Mouse (Mus musculus): ENCODE data around the gene Olfr917. TPM values are rescaled to one million over a fixed set of nuclear protein-coding genes. Genes with fewer than 3 reads are reported as not detected.

Gene Olfr917
- not detected in 2 replicates for polyA plus RNA-seq (2012; ENCODE audit: insufficient read depth, insufficient read length, missing spikeins)

DNA sequence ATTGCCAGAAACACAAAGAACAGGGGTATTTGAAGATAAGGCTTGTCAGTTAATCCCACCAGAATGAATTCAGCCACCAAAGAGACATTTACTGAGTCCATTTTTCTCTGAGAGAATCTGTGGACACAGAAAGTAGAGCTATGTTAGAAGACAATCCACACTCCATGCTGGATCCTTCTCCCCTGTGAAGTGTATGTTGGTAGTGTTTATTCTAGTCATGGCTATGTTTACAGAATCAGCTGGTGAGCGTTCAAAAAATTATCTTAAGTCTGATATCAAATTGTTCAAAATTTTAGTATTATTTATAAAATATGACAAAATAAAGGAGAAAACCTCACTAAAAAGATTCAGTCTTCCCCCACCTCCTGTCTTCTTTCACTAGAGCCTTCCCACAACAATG lies at the start of gene Olfr917:
Gene Olfr917, minus strand, starts transcription at position 101 of the 400 bp plus-strand sequence.
- H3K27ac ChIP-seq (ENCODE audit: insufficient read depth, low read depth, low read length), result no peak within 1 kb of the TSS
- no peaks in the 10 kb centered on the region for H3K4me1 ChIP-seq (ENCODE audit: control insufficient read depth, insufficient read depth, low read length)
- no peak within 1 kb of the TSS for H3K4me3 ChIP-seq (ENCODE audit: insufficient read depth, low read length)
- TF ChIP-seq POLR2A (IDR thresholded peaks at IDR 0.05; ENCODE audit: borderline replicate concordance, low read depth, low read length) (no peak), CTCF (IDR thresholded peaks at IDR 0.05; ENCODE audit: low read depth, low read length) (no peak)

DNA sequence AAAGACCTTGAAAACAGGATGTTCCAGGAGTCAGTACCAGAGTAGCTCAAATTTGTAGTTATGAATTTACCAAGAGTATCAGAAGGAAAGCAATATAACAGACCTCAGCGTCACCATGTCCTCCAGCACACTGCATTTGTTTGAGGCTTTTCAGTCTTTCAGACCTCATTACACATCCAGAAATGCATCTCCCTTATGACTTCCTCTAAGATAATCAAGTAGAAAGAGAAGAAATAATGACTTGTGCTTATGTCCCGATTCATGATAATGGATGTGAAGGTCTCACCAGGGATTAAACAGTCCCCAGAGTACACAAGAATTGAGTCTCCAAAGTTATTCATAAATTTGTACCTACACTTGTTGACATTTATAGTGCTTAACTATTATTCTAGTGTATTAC lies 8.9 kb upstream of the Olfr917 start, which contains the start of gene Olfr918:
Gene Olfr918, minus strand, starts transcription at position 101 of the 400 bp plus-strand sequence.
- Histone ChIP-seq H3K27ac (ENCODE audit: insufficient read depth, low read depth, low read length) (no peak within 1 kb of the TSS), H3K4me1 (ENCODE audit: control insufficient read depth, insufficient read depth, low read length) (0 out of 2 replicates have a peak, but pooled peaks cover 2% of the 10 kb centered on the region), H3K4me3 (ENCODE audit: insufficient read depth, low read length) (no peak within 1 kb of the TSS)
- no peak for TF ChIP-seq CTCF (IDR thresholded peaks at IDR 0.05; ENCODE audit: low read depth, low read length)
- TF ChIP-seq POLR2A (IDR thresholded peaks at IDR 0.05; ENCODE audit: borderline replicate concordance, low read depth, low read length), result no peak

DNA sequence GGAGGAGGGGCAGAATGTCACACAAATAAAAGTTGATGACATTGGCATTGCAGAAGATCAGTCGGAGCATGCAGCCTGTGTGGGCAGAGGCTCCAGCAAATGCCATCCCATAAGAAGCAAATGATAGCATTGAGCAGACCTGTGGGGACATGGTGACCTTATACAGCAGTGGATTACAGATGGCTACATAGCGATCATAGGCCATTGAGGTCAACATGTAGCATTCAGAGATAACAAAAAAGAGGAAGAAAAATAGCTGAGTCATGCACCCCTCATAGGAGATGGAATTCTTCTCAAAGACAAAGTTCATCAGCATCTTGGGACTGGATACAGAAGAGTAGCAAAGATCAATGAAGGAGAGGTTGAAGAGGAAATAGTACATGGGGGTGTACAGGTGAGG lies 7.2 kb upstream of the Olfr917 start:
- H3K27ac ChIP-seq (ENCODE audit: insufficient read depth, low read depth, low read length), result no peak overlapping the region
- H3K4me1 ChIP-seq (ENCODE audit: control insufficient read depth, insufficient read depth, low read length), result 0 out of 2 replicates have a peak, but pooled peaks cover 2% of the 10 kb centered on the region
- TF ChIP-seq CTCF (IDR thresholded peaks at IDR 0.05; ENCODE audit: low read depth, low read length) (no peak), POLR2A (IDR thresholded peaks at IDR 0.05; ENCODE audit: borderline replicate concordance, low read depth, low read length) (no peak)
- no peak overlapping the region for H3K4me3 ChIP-seq (ENCODE audit: insufficient read depth, low read length)

GRCm38 (mm10) chr9:38659775-38660174 lies 5.9 kb downstream of the Olfr917 start, which contains the start of gene Olfr916:
Olfr916 (minus strand) TSS chr9:38659875.
- Histone ChIP-seq H3K4me1 (ENCODE audit: control insufficient read depth, insufficient read depth, low read length) (no peaks in the 10 kb centered on the region), H3K27ac (ENCODE audit: insufficient read depth, low read depth, low read length) (no peak within 1 kb of the TSS), H3K4me3 (ENCODE audit: insufficient read depth, low read length) (no peak within 1 kb of the TSS)
- TF ChIP-seq POLR2A (IDR thresholded peaks at IDR 0.05; ENCODE audit: borderline replicate concordance, low read depth, low read length) (no peak), CTCF (IDR thresholded peaks at IDR 0.05; ENCODE audit: low read depth, low read length) (no peak)

- no peak for TF ChIP-seq POLR2A (IDR thresholded peaks at IDR 0.05; ENCODE audit: borderline replicate concordance, low read depth, low read length)
- TF ChIP-seq CTCF (IDR thresholded peaks at IDR 0.05; ENCODE audit: low read depth, low read length), result no peak
- no peak overlapping the region for H3K4me3 ChIP-seq (ENCODE audit: insufficient read depth, low read length)
- no peaks in the 10 kb centered on the region for H3K4me1 ChIP-seq (ENCODE audit: control insufficient read depth, insufficient read depth, low read length)
- no peak overlapping the region for H3K27ac ChIP-seq (ENCODE audit: insufficient read depth, low read depth, low read length)
Observed at GRCm38 (mm10) chr9:38632406-38632805, 33.2 kb downstream of the Olfr917 start.

Other genes starting within 250 kb of the Olfr917 start
- gene Olfr901, start 236.4 kb downstream of the Olfr917 start, polyA plus RNA-seq (2012; ENCODE audit: insufficient read depth, insufficient read length, missing spikeins), result not detected in 2 replicates
- not detected in 2 replicates for gene Olfr902, start 218.2 kb downstream of the Olfr917 start, polyA plus RNA-seq (2012; ENCODE audit: insufficient read depth, insufficient read length, missing spikeins)
- gene Olfr904, start 202.7 kb downstream of the Olfr917 start, polyA plus RNA-seq (2012; ENCODE audit: insufficient read depth, insufficient read length, missing spikeins), result not detected in 2 replicates
- gene Olfr905, start 194.7 kb downstream of the Olfr917 start, polyA plus RNA-seq (2012; ENCODE audit: insufficient read depth, insufficient read length, missing spikeins), result 0.16 and 0.41 TPM in 2 replicates
- not detected in 2 replicates for gene Olfr906, start 178.8 kb downstream of the Olfr917 start, polyA plus RNA-seq (2012; ENCODE audit: insufficient read depth, insufficient read length, missing spikeins)
- gene Olfr907, start 170.0 kb downstream of the Olfr917 start, polyA plus RNA-seq (2012; ENCODE audit: insufficient read depth, insufficient read length, missing spikeins), result not detected in 2 replicates
- not detected in 2 replicates for gene Olfr911-ps1, start 144.3 kb downstream of the Olfr917 start, polyA plus RNA-seq (2012; ENCODE audit: insufficient read depth, insufficient read length, missing spikeins)
- not detected in 2 replicates for gene Olfr910, start 128.0 kb downstream of the Olfr917 start, polyA plus RNA-seq (2012; ENCODE audit: insufficient read depth, insufficient read length, missing spikeins)
- 0.15 TPM in 2 replicates for gene Olfr912, start 85.7 kb downstream of the Olfr917 start, polyA plus RNA-seq (2012; ENCODE audit: insufficient read depth, insufficient read length, missing spikeins)
- not detected in 2 replicates for gene Olfr913, start 73.1 kb downstream of the Olfr917 start, polyA plus RNA-seq (2012; ENCODE audit: insufficient read depth, insufficient read length, missing spikeins)
- gene Olfr914, start 60.7 kb downstream of the Olfr917 start, polyA plus RNA-seq (2012; ENCODE audit: insufficient read depth, insufficient read length, missing spikeins), result not detected in 2 replicates
- gene Olfr916, start 6.0 kb downstream of the Olfr917 start, polyA plus RNA-seq (2012; ENCODE audit: insufficient read depth, insufficient read length, missing spikeins), result not detected in 2 replicates
- gene Olfr918, start 8.8 kb upstream of the Olfr917 start, polyA plus RNA-seq (2012; ENCODE audit: insufficient read depth, insufficient read length, missing spikeins), result not detected in 2 replicates
- not detected in 2 replicates for gene Olfr919, start 37.8 kb upstream of the Olfr917 start, polyA plus RNA-seq (2012; ENCODE audit: insufficient read depth, insufficient read length, missing spikeins)
- gene Vwa5a, start 52.4 kb upstream of the Olfr917 start, polyA plus RNA-seq (2012; ENCODE audit: insufficient read depth, insufficient read length, missing spikeins), result 211 and 230 TPM in 2 replicates
- 1.5 and 2.6 TPM in 2 replicates for gene Olfr920, start 86.5 kb upstream of the Olfr917 start, polyA plus RNA-seq (2012; ENCODE audit: insufficient read depth, insufficient read length, missing spikeins)
- not detected in 2 replicates for gene Olfr921, start 107.2 kb upstream of the Olfr917 start, polyA plus RNA-seq (2012; ENCODE audit: insufficient read depth, insufficient read length, missing spikeins)
- not detected in 2 replicates for gene Olfr922, start 148.8 kb upstream of the Olfr917 start, polyA plus RNA-seq (2012; ENCODE audit: insufficient read depth, insufficient read length, missing spikeins)
- gene Olfr923, start 160.7 kb upstream of the Olfr917 start, polyA plus RNA-seq (2012; ENCODE audit: insufficient read depth, insufficient read length, missing spikeins), result not detected in 2 replicates
- not detected in 2 replicates for gene Olfr924, start 178.6 kb upstream of the Olfr917 start, polyA plus RNA-seq (2012; ENCODE audit: insufficient read depth, insufficient read length, missing spikeins)
- gene Olfr26, start 189.2 kb upstream of the Olfr917 start, polyA plus RNA-seq (2012; ENCODE audit: insufficient read depth, insufficient read length, missing spikeins), result not detected in 2 replicates
- gene Olfr926, start 211.3 kb upstream of the Olfr917 start, polyA plus RNA-seq (2012; ENCODE audit: insufficient read depth, insufficient read length, missing spikeins), result not detected in 2 replicates

Data from bone marrow macrophage, adult 2 months (primary cell).